Mouse (Mus musculus): ENCODE results near the gene Bckdha.

- TF ChIP-seq GATA1 (IDR thresholded peaks at IDR 0.05; ENCODE audit: borderline replicate concordance, low read length), result no peak
- no peak for TF ChIP-seq FLI1 (IDR thresholded peaks at IDR 0.05; ENCODE audit: low read length)
Observed at GRCm38 (mm10) chr7:25655601-25656428, 3.0 kb downstream of the Bckdha start.

All from megakaryocyte, embryonic 14.5 days (primary cell).